Mouse (Mus musculus) MEL (cell line): ENCODE results near the gene Akap17b.

Experiments used
- EP300 ChIP-seq, 2 experiments: IDR thresholded peaks; 2 replicates each; pipeline ENCODE4 v1.6.1; 2011; ENCODE audit warnings: improper control_type of control experiment in 2 of 2, low read length in 2 of 2, low read depth in 1 of 2, mild to moderate bottlenecking in 1 of 2
- JUND ChIP-seq: IDR thresholded peaks from 2 replicates; pipeline ENCODE4 v1.6.1; 2011; ENCODE audit warnings: low read depth, mild to moderate bottlenecking, improper control_type of control experiment, low read length
- POLR2A ChIP-seq, 2 experiments: IDR thresholded peaks; 2 replicates each; pipeline ENCODE4 v1.6.1; 2011 to 2012; ENCODE audit warnings: low read length in 2 of 2, mild to moderate bottlenecking in 2 of 2, control low read depth in 1 of 2, improper control_type of control experiment in 1 of 2, low read depth in 1 of 2, moderate library complexity in 1 of 2; ENCODE audit not compliant: control insufficient read depth in 1 of 2, insufficient read depth in 1 of 2, poor library complexity in 1 of 2
- TBP ChIP-seq: IDR thresholded peaks from 2 replicates; pipeline ENCODE4 v1.8.0; 2011; ENCODE audit warnings: low read depth, low read length, improper control_type of control experiment

DNA sequence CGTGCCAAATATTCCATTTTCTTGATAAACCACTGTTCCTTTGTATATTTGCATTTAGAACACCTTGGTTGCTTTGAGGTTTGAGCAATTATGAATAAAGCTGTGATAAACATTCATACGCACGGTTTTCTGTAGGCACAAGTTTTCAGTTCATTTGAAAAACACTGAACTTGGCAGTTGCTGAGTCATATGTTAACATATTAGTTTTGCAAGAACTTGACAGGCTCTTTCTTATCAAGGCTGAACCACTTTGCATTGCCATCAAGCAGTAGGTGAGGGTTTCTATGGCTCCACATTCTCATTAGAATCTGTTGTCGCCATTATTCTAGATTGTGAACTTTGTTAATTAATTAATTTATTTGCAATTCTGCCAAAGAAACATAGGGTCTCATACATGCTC, 85.0 kb downstream of the Akap17b start:
- TF ChIP-seq POLR2A (IDR thresholded peaks at IDR 0.05; ENCODE audit: control insufficient read depth in 1 of 2, insufficient read depth in 1 of 2, low read depth in 1 of 2, low read length in 2 of 2, poor library complexity in 1 of 2) (no peak), EP300 (IDR thresholded peaks at IDR 0.05; ENCODE audit: low read depth in 1 of 2, low read length in 2 of 2) (peak; percentile 9 to 20; a peak in 1 of 4 replicates), JUND (no peak), TBP (no peak)
